Mouse (Mus musculus) liver, postnatal 0 days (tissue): ENCODE measurements at regions not wholly inside any gene's neighbourhood (a gene's known extent, or its start where the extent isn't known, plus 50 kb on each side); places are given as distances from the start of the nearest gene placed in this dataset.

Source experiments
- CTCF ChIP-seq: sonication (generic); IDR thresholded peaks from 2 replicates; pipeline ENCODE4 v1.5.1; 2016; ENCODE audit warnings: antibody characterized with exemption, low read depth
- EP300 ChIP-seq: IDR thresholded peaks from 2 replicates; pipeline ENCODE4 v1.6.1; 2016; ENCODE audit warnings: antibody characterized with exemption, low read depth, mild to moderate bottlenecking

- TF ChIP-seq CTCF (no peak), EP300 (no peak)
These were observed 392.7 kb upstream of the Sgcd start for GRCm38 (mm10) chr11:48381489-48381888.
